Mouse (Mus musculus) splenic B cell, adult 2 months (primary cell): ENCODE results near the gene Gm6592.
"Not testable (repeated sequence)": the region's sequence is repeated elsewhere in the genome, so short reads cannot be mapped to it uniquely, and the experiment has no call there.

Experiments used
- DNase-seq: peaks from one replicate; pipeline ENCODE4 v3.0.0-alpha.2; 2011; ENCODE audit warnings: low read depth, low spot score
- H3K27me3 ChIP-seq: 2 replicates; pipeline ENCODE4 v1.6.1; 2012; ENCODE audit warnings: mild to moderate bottlenecking, low read length, moderate library complexity, mixed read lengths; ENCODE audit not compliant: control insufficient read depth, poor library complexity, insufficient read depth, severe bottlenecking
- H3K36me3 ChIP-seq: 2 replicates; pipeline ENCODE4 v1.6.1; 2012; ENCODE audit warnings: mild to moderate bottlenecking, low read length, moderate library complexity, mixed read lengths; ENCODE audit not compliant: control insufficient read depth, poor library complexity, insufficient read depth, severe bottlenecking

Gm6592 gene

DNA sequence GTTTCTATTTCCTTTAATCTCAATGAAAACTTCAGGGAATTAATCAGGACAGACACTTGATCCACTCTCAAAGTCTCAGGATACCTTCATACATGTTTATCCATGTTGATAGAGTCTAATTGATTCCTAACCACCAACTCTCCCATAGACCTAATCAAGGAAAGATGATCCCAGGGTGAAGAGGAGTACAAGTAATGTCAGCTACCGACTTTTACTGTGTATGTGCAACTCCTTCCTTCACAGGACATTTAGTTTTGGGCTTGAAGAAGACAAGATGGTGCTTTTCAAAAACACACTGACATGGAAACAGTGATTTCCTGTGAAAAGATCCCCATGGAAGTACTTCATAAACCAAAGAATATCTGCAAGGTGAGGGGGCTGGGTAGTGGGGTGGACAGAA, at the start of gene Gm6592:
Gene Gm6592 (plus strand): TSS at position 301 of the 400 bp plus-strand sequence.
- Histone ChIP-seq H3K27me3 (no peaks in the 10 kb centered on the region), H3K36me3 (no peaks in the 10 kb centered on the region)
- DNase-seq = no peak

DNA sequence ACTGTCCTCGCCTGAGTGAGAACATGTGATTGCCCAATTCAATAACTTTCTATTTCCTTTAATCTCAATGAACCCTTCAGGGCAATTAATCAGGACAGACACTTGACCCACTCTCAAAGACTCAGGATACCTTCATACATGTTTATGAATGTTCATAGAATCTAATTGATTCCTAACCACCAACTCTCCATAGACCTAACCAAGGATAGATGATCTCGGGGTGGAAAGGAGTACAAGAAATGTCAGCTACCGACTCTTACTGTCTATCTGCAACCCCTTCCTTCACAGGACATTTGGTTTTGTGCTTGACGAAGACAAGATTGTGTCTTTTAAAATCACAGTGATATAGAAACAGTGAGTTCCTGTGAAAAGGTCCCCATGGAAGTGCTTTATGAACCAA, 40.4 kb upstream of the Gm6592 start, which contains the start of gene Ssxb5:
Gene Ssxb5 (plus strand): TSS at position 301 of the 400 bp plus-strand sequence.
- H3K36me3 ChIP-seq, H3K27me3 ChIP-seq, DNase-seq: not testable (repeated sequence)

DNA sequence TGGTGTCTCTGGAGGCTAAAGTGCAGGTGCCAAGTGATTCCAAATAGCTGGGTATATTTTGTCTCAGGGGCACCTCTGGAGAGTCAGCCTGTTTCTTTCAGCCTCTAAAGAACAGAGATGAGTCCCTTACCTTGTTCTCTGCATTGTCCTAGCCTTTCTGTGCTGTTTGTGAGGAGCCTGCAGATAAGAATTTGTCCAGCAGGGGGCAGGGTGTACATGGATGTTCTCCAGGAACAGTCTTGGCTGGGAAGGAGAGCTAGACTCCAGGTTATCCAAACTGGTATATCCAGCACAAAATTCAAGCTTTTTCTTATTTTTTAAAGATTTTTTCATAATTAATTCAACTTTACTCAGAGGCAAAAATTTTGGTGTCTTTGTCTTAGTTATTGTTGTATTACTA, 11.8 kb upstream of the Gm6592 start:
- no peaks in the 10 kb centered on the region for H3K36me3 ChIP-seq
- H3K27me3 ChIP-seq = no peaks in the 10 kb centered on the region
- peak; percentile 0 for DNase-seq

DNA sequence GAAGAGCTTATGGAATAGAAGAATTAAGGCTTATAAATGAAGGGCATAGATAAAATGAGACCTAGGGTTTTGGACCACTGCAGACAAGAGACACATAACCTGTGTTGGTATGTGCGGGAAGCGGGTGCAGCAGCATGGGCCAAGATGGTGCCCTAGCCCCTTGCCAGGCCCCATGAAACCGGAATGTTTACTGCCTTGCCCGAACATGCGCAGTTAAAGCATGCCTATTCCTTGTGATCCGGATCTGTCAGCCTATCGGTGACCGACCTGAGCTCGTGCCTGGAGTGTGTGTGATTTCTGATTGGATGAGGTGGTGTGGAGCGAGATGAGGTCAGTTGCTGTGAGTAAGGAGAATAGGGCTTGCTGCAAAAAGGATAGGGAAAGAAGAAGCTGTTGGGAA, 8.7 kb downstream of the Gm6592 start:
- no peaks in the 10 kb centered on the region for H3K27me3 ChIP-seq
- H3K36me3 ChIP-seq = no peaks in the 10 kb centered on the region
- no peak for DNase-seq

DNA sequence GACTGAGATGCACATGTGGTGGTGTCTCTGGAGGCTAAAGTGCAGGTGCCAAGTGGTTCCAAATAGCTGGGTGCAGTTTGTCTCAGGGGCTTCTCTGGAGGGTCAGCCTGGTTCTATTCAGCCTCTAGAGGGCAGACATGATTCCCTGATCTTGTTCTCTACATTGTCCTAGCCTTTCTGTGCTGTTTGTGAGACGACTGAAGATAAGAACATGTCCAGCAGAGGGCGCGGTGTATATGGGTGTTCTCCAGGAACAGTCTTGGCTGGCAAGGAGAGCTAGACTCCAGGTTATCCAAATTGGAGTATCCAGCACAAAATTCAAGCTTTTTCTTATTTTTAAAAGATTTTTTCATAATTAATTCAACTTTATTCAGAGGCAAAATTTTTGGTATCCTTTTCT, 20.5 kb downstream of the Gm6592 start:
- not testable (repeated sequence) for H3K36me3 ChIP-seq, H3K27me3 ChIP-seq
- peak; percentile 40 for DNase-seq

DNA sequence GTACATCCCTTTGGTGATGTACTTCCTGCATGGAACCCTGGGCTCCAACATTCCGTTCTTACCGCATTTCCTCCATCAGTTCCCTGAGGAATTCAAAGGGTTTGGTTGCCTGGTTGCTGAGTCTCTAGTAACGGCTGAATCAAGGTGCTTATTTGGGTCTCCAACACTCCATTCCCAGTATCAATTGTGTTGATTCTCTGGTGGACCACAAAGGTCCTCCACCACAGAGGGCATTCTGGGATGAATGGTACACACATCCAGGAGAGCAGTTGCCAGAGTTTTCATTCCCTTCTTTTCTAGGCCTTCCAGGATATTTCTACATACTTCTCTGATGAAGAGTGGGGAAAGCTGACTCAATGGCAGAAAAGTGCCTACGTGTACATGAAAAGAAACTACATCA, 30.2 kb downstream of the Gm6592 start, which contains the start of gene Gm5751:
Gene Gm5751 (plus strand): TSS at position 301 of the 400 bp plus-strand sequence.
- not testable (repeated sequence) for DNase-seq, H3K27me3 ChIP-seq, H3K36me3 ChIP-seq

DNA sequence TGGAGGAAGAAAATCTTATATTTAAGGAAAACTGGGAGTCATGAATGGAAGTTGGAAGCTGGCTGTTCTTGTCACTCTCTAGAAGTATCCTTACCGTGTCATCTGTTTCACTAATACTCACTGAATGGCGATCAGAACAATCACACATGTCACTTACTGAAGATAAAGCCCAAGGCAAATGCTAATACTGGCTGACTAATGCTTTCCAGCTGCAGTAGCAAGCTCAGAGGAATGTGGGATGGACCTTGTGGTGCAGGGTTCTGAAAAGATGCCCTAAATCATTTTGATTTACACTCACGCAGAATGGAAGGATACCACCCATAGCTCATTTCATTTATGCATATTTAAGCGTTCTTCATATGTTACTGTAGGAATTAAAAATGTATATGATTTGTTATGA, 40.5 kb downstream of the Gm6592 start:
- no peak for DNase-seq
- H3K36me3 ChIP-seq = no peaks in the 10 kb centered on the region
- H3K27me3 ChIP-seq = no peaks in the 10 kb centered on the region

DNA sequence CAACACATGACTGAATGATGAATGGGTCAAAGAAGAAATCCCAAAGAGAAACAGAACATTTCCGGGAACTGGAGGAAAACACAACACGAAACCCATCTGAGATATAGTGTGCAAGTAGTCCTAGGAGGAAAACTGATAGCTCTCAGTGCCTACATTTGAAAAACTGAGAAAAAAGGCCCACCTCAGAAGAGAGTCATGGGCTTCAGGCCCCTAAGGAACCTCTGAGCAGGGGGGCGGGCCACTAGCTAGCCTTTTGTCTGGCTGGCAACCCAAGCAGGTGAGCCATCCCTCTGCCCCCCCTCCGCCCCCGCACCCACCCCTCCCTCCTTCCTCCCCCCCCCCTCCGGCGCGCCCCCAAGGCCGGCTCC, 48.2 kb downstream of the Gm6592 start:
- Histone ChIP-seq H3K36me3 (no peaks in the 10 kb centered on the region), H3K27me3 (no peaks in the 10 kb centered on the region)
- DNase-seq = no peak

DNA sequence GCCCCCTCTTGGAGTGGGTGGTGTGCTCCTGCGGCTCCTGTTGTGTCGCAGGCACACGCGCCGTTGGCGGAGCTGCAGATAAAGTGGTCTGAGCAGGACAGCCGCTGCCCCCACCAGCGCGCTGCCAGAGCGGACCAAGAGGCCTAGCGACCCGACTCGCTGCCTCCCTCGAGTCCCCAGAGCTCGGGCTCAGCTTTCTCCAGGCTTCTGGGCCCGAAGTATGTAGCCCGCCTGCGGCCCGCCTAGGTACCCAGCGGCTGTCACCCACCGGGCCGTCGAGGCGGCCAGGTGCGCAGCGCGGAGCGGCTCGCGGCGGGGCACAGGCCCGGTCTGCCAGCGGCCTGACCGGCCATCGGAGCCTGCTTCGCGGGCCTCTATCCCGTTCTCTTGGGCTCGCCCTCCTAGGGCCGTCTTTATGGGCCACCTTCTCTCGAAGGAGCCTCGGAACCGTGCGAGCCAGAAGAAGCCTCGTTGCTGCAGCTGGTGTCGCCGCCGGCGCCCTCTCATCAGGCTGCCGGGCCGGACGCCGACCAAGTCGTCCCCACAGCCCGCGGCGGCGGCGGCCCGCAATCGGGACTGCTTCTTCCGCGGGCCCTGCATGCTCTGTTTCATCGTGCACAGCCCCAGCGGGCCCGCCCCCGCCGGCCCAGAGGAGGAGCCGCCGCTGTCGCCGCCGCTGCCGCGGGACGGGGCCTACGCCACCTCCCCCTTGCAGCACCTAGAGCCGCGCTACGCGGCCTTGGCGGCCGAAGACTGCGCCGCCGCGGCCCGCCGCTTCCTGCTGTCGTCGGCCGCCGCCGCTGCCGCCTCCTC, 48.8 kb downstream of the Gm6592 start, which contains the start of gene B630019K06Rik:
Gene B630019K06Rik (plus strand): TSS at position 40 of the 813 bp plus-strand sequence.
- peak; percentile 34 for DNase-seq
- H3K36me3 ChIP-seq = no peaks in the 10 kb centered on the region

DNA sequence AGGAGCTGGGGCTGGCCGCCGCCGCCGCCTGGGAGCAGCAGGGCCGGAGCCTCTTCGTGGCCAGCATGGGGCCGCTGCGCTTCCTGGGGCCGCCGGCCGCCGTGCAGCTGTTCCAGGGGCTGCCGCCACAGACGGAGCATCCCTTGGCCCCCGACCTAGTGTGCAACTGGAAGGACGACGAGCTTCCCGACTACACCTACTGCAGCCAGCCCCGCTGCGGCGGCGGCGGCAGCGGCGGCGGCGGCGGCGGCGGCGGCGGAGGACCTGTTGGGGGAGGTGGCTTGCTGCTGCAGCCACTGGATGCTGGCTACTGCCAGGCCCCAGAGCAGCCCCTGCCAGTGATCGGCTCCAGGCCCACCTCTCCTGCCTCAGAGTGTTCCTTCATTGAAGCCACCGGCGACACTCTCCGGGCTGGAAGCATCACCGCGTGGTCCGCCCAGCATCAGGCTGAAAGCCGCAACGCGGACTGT, 49.4 kb downstream of the Gm6592 start:
- no peaks in the 10 kb centered on the region for H3K36me3 ChIP-seq
- no peak for DNase-seq
- no peaks in the 10 kb centered on the region for H3K27me3 ChIP-seq

More for the DNA sequence above, 48.8 kb downstream of the Gm6592 start, which contains the start of gene B630019K06Rik:
- no peaks in the 10 kb centered on the region for H3K27me3 ChIP-seq
